ENCODE assay signal across 12 mouse cellular contexts in genomic region chr15:101190762-101191150, GRCm38 (mm10). TPM values are rescaled to one million over a fixed set of nuclear protein-coding genes. Genes with fewer than 3 reads are reported as not detected.
A peak's percentile ranks its signal among the peaks of the same experiment; 100 is the strongest.
DNase-seq lines count a peak whose midpoint lies in the region; ATAC-seq and TF ChIP-seq lines count a peak whose summit lies in the region.
"Had no signal": no experiment of that assay in that cellular context is flagged by ENCODE, and none has a peak within 500 bp of the region (broad histone marks: within the 10 kb centered on the region; RNA-seq: fewer than 3 reads in every experiment).

No protein-coding gene starts in this region.

- no peak overlapping the region for H3K4me3 ChIP-seq in heart, postnatal 0 days (ENCODE audit: low read depth, low read length)
- no peak overlapping the region for H3K4me3 ChIP-seq in liver, postnatal 0 days (ENCODE audit: low read depth, low read length)
- H3K4me3 ChIP-seq: hindbrain, embryonic 10.5 days; kidney, embryonic 15.5 days had no signal

- H3K27me3 ChIP-seq in heart, postnatal 0 days (ENCODE audit: control insufficient read depth, insufficient read depth, low read length): no peaks in the 10 kb centered on the region
- H3K27me3 ChIP-seq in liver, postnatal 0 days (ENCODE audit: insufficient read depth, low read length): no peaks in the 10 kb centered on the region
- H3K27me3 ChIP-seq: kidney, embryonic 15.5 days had no signal

- ATAC-seq in heart, postnatal 0 days (ENCODE audit: insufficient read depth, low read depth): no peak
- ATAC-seq in liver, postnatal 0 days: no peak; the same call in 1 of the 2 replicates

- TF ChIP-seq EP300 in heart, postnatal 0 days (IDR thresholded peaks at IDR 0.05; ENCODE audit: low read depth): no peak
- TF ChIP-seq EP300 in liver, postnatal 0 days (IDR thresholded peaks at IDR 0.05; ENCODE audit: low read depth): no peak

- WGBS in heart, postnatal 0 days: 34% methylated on average over 5 of the region's 5 CpGs
- 39% methylated on average over 5 of the region's 5 CpGs for WGBS in liver, postnatal 0 days (ENCODE audit: insufficient replicate concordance)

- DNase-seq in heart, postnatal 0 days (ENCODE audit: low spot score): peak; percentile 43
- DNase-seq in heart, postnatal 36 days: no peak
- peak; percentile 81 for DNase-seq in 416B (ENCODE audit: low read depth)
- peak; percentile 70 for DNase-seq in CD4-positive, CD25-positive, alpha-beta regulatory T cell, adult 2 months (ENCODE audit: low read depth, low spot score)
- no peak for DNase-seq in liver, postnatal 0 days
- no peak for DNase-seq in layer of hippocampus, postnatal 25 days (ENCODE audit: extremely low spot score in 1 of 2, low spot score in 1 of 2)
- no peak for DNase-seq in kidney, adult 11 months
- DNase-seq in layer of hippocampus, adult 9-11 months: no peak
- DNase-seq: cerebellum, postnatal 36 days had no signal

- H3K9ac ChIP-seq in heart, postnatal 0 days (replicated peaks; ENCODE audit: low read depth, low read length): no peak overlapping the region
- H3K9ac ChIP-seq in liver, postnatal 0 days (replicated peaks): no peak overlapping the region
- H3K9ac ChIP-seq: kidney, embryonic 15.5 days had no signal

- H3K9me3 ChIP-seq in heart, postnatal 0 days (replicated peaks; ENCODE audit: control insufficient read depth, low read length): no peaks in the 10 kb centered on the region
- H3K9me3 ChIP-seq in liver, postnatal 0 days (ENCODE audit: low read length): no peaks in the 10 kb centered on the region
- H3K9me3 ChIP-seq: hindbrain, embryonic 10.5 days; kidney, embryonic 15.5 days had no signal

- H3K4me2 ChIP-seq in heart, postnatal 0 days (ENCODE audit: low read depth, low read length): no peak overlapping the region
- no peak overlapping the region for H3K4me2 ChIP-seq in liver, postnatal 0 days (ENCODE audit: low read depth, low read length)
- H3K4me2 ChIP-seq: kidney, embryonic 15.5 days had no signal

- H3K27ac ChIP-seq in heart, postnatal 0 days (ENCODE audit: low read depth): peak overlapping the region; percentile 66
- H3K27ac ChIP-seq in liver, postnatal 0 days (ENCODE audit: low read depth): peak overlapping the region; percentile 70
- H3K27ac ChIP-seq: hindbrain, embryonic 10.5 days had no signal

- peaks cover 28% of the 10 kb centered on the region for H3K4me1 ChIP-seq in heart, postnatal 0 days (ENCODE audit: control insufficient read depth, insufficient read depth)
- peaks cover 52% of the 10 kb centered on the region for H3K4me1 ChIP-seq in liver, postnatal 0 days (ENCODE audit: insufficient read depth)

- peaks cover 19% of the 10 kb centered on the region for H3K36me3 ChIP-seq in heart, postnatal 0 days (replicated peaks; ENCODE audit: control insufficient read depth, insufficient read depth, low read length)
- H3K36me3 ChIP-seq in liver, postnatal 0 days (replicated peaks; ENCODE audit: insufficient read depth, low read length): peaks cover 4% of the 10 kb centered on the region
- H3K36me3 ChIP-seq: G1E had no signal

- intact Hi-C loops in heart, postnatal 36 days (cut with DNase I): no loop called here

- TF ChIP-seq CTCF in heart, postnatal 0 days (IDR thresholded peaks at IDR 0.05; ENCODE audit: low read depth): no peak
- no peak for TF ChIP-seq CTCF in liver, postnatal 0 days (IDR thresholded peaks at IDR 0.05; ENCODE audit: low read depth)

RNA-seq across cellular contexts. Expression of gene Acvr1b, which starts 16.9 kb away (rescaled TPM):
- total RNA-seq in heart, postnatal 0 days (2014; rRNA removed; ENCODE audit: low replicate concordance): 22.3 and 25.9 TPM in 2 replicates
- polyA plus RNA-seq in heart, postnatal 0 days (2015; fragmentation: Nextera tagmentation; extraction: Ambion mirVana): 5.2 and 5.8 TPM in 2 replicates
- 10 to 100 TPM; 12.6 to 14.6 TPM for total RNA-seq in heart, postnatal 36 days (2021)
- 2.2 TPM in 2 replicates for polyA plus RNA-seq in liver, postnatal 0 days (2015; fragmentation: Nextera tagmentation; extraction: Ambion mirVana)
- 10 to 100 TPM; 82.8 to 83.1 TPM for total RNA-seq in layer of hippocampus, postnatal 25 days (2021)
- polyA plus RNA-seq: G1E had no signal

RNA-seq across cellular contexts. Expression of gene Grasp, which starts 33.2 kb away (rescaled TPM):
- total RNA-seq in heart, postnatal 0 days (2014; rRNA removed; ENCODE audit: low replicate concordance): 8.0 and 21.3 TPM in 2 replicates
- 2.0 and 2.3 TPM in 2 replicates for polyA plus RNA-seq in heart, postnatal 0 days (2015; fragmentation: Nextera tagmentation; extraction: Ambion mirVana)
- total RNA-seq in heart, postnatal 36 days (2021): 10 to 100 TPM; 10.7 to 12.0 TPM
- polyA plus RNA-seq in liver, postnatal 0 days (2015; fragmentation: Nextera tagmentation; extraction: Ambion mirVana): 0.35 and 0.54 TPM in 2 replicates
- 10 to 100 TPM; 73.1 to 77.9 TPM for total RNA-seq in layer of hippocampus, postnatal 25 days (2021)

Comparison
In these comparisons a context has a peak if more than half of its experiments do, and no peak if none do; other contexts are left out.
1. DNase-seq: peak in heart, postnatal 0 days (single experiment), 416B (single experiment) and CD4-positive, CD25-positive, alpha-beta regulatory T cell, adult 2 months (single experiment); none in heart, postnatal 36 days (0 of 2), liver, postnatal 0 days (single experiment), layer of hippocampus, postnatal 25 days (0 of 2), kidney, adult 11 months (single experiment) and layer of hippocampus, adult 9-11 months (single experiment).